Mouse (Mus musculus) embryonic facial prominence, embryonic 15.5 days (tissue): ENCODE results near the gene F2. TPM values are rescaled to one million over a fixed set of nuclear protein-coding genes. Genes with fewer than 3 reads are reported as not detected.

Experiments used
- ATAC-seq: fragments of 200-750 bp; cut with Nextera tagmentation; 2 replicates; pipeline ENCODE4 v1.8.0; 2017; ENCODE audit warnings: low read depth, moderate TSS enrichment; ENCODE audit not compliant: insufficient number of reproducible peaks, low FRiP score, low TSS enrichment
- H3K27ac ChIP-seq: fragments of 300-500 bp; sonication (generic); replicated peaks from 2 replicates; pipeline ENCODE4 v1.5.1; 2015; ENCODE audit warnings: mild to moderate bottlenecking, inconsistent platforms
- H3K27me3 ChIP-seq: fragments of 300-500 bp; sonication (generic); 2 replicates; pipeline ENCODE4 v1.6.1; 2015; ENCODE audit warnings: inconsistent platforms
- H3K36me3 ChIP-seq: fragments of 300-500 bp; sonication (generic); 2 replicates; pipeline ENCODE4 v1.6.1; 2015; ENCODE audit warnings: mild to moderate bottlenecking, inconsistent platforms
- H3K4me1 ChIP-seq: fragments of 300-500 bp; sonication (generic); 2 replicates; pipeline ENCODE4 v1.6.1; 2015; ENCODE audit warnings: inconsistent platforms
- H3K4me2 ChIP-seq: fragments of 300-500 bp; sonication (generic); replicated peaks from 2 replicates; pipeline ENCODE4 v1.6.1; 2015; ENCODE audit warnings: mild to moderate bottlenecking, inconsistent platforms
- H3K4me3 ChIP-seq: fragments of 300-500 bp; sonication (generic); replicated peaks from 2 replicates; pipeline ENCODE4 v1.5.1; 2015; ENCODE audit warnings: mild to moderate bottlenecking, inconsistent platforms
- H3K9ac ChIP-seq: fragments of 300-500 bp; sonication (generic); 2 replicates; pipeline ENCODE4 v1.6.1; 2015; ENCODE audit warnings: inconsistent platforms
- H3K9me3 ChIP-seq: fragments of 300-500 bp; sonication (generic); replicated peaks from 2 replicates; pipeline ENCODE4 v1.6.1; 2016; ENCODE audit warnings: inconsistent platforms
- WGBS: fragments of 180-500 bp; shearing (Covaris S2); methylation state at CpG from one replicate; pipeline ENCODE4 v1.1.7; 2015; 5-methylcytosine and 5-hydroxymethylcytosine counted together
- polyA plus RNA-seq: library from polyadenylated mRNA; unstranded; fragments of >200 nt; fragmentation: Nextera tagmentation; extraction: Ambion mirVana; gene quantifications from 2 replicates; pipeline ENCODE4 v1.2.1, GENCODE M21; 2015

F2 gene
- polyA plus RNA-seq, 1 experiment from 2014 or later, result 1.0 TPM

DNA sequence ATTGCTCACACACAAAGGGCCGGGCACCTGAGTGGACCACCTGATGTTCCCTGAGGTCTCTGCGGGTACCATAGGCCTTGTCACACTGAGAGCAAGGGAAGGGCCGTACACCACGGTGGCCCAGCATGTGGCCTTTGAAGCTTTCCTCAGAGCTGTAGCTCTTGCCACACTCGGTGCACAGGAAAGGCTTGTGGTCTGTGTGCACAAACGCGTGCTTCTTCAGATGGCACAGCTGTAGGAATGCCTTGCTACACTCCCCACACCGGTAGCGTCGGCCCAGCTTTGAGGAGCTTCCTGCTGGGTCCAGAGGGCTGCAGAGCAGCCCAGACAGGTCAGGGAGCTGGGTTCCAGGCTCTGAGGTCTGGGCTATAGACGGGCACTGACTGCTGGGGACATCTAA is 9.6 kb upstream of the F2 start:
- H3K9ac ChIP-seq, result no peak overlapping the region
- no peak for ATAC-seq
- no peak overlapping the region for H3K27ac ChIP-seq
- no peak overlapping the region for H3K4me2 ChIP-seq
- no peak overlapping the region for H3K4me3 ChIP-seq
- H3K9me3 ChIP-seq, result no peaks in the 10 kb centered on the region
- no peaks in the 10 kb centered on the region for H3K27me3 ChIP-seq
- H3K36me3 ChIP-seq, result peaks cover 61% of the 10 kb centered on the region
- peaks cover 14% of the 10 kb centered on the region for H3K4me1 ChIP-seq
- 94% methylated on average over 11 of the region's 11 CpGs for WGBS

DNA sequence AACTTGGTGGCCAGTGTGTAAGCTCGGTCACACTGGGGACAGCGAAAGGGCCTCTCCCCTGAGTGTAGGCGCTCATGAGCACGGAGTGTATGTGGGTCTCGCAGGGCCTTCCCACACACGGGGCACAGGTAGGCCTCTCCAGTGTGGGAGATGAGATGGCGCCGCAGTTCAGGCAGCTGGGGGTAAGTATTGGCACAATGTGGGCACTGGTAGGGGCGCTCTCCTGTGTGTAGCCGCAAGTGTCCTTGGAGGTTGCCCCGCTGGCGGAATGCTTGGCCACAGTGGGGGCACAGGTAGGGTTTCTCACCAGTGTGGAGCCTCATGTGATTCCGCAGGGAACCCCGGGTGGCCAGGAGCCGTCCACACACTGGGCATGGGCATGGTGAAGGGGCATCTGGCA is 9.1 kb upstream of the F2 start:
- Histone ChIP-seq H3K4me1 (peaks cover 11% of the 10 kb centered on the region), H3K4me3 (no peak overlapping the region), H3K4me2 (no peak overlapping the region), H3K27ac (no peak overlapping the region), H3K36me3 (peaks cover 61% of the 10 kb centered on the region), H3K9ac (no peak overlapping the region), H3K9me3 (no peaks in the 10 kb centered on the region), H3K27me3 (no peaks in the 10 kb centered on the region)
- no peak for ATAC-seq
- WGBS, result 96% methylated on average over 15 of the region's 15 CpGs

DNA sequence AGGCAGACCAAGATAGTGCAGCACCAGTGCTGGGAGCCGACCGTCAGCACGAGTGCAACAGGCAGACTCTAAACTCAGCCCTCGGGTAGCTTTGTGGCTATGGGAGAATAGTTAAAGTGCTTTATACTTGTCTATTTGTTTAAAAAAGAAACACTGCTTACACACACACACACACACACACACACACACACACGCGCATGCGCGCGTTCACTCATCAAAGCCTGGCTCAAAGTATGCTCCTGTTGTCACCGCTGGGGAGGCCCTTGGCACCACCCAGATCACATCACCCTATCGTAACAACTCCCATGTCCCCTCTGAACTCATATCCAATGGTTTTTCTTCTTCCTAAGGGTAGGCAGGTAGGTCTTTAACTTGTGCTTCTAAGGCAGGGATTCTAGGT is 7.8 kb upstream of the F2 start:
- H3K4me1 ChIP-seq, result peaks cover 10% of the 10 kb centered on the region
- no peak overlapping the region for H3K4me2 ChIP-seq
- ATAC-seq, result no peak
- no peak overlapping the region for H3K27ac ChIP-seq
- H3K36me3 ChIP-seq, result peaks cover 61% of the 10 kb centered on the region
- H3K27me3 ChIP-seq, result no peaks in the 10 kb centered on the region
- WGBS, result 93% methylated on average over 11 of the region's 11 CpGs
- H3K4me3 ChIP-seq, result no peak overlapping the region
- H3K9me3 ChIP-seq, result no peaks in the 10 kb centered on the region
- no peak overlapping the region for H3K9ac ChIP-seq

DNA sequence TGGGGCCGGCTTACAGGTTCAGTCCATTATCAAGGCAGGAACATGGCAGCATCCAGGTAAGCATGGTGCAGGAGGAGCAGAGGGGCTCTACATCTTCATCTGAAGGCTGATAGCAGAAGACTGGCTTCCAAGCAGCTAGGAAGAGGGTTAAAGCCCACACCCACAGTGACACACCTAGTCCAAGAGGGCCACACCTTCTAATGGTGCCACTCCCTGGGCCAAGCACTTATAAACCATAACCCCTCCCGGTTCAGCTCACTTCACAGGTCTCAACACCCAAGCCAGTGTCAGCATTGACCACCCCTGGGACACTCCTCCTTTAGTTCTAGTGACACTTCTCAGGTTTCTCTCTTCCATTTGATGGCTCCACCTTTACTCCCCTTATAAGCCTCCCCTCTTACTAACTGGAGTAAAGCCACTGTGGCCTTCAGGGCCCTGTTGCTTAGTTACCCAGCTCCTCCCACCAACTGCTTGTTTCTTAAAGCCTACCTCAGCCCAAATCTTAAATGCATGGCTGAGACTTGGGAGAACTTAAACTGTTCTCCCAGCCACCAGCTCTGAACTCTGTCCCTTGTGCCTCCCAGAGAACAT is 6.7 kb upstream of the F2 start:
- no peaks in the 10 kb centered on the region for H3K27me3 ChIP-seq
- no peak overlapping the region for H3K4me3 ChIP-seq
- no peaks in the 10 kb centered on the region for H3K4me1 ChIP-seq
- no peak overlapping the region for H3K27ac ChIP-seq
- WGBS, result 87% methylated on average over 2 of the region's 2 CpGs
- no peak overlapping the region for H3K4me2 ChIP-seq
- H3K36me3 ChIP-seq, result peaks cover 58% of the 10 kb centered on the region
- no peak overlapping the region for H3K9ac ChIP-seq
- no peak for ATAC-seq
- H3K9me3 ChIP-seq, result no peaks in the 10 kb centered on the region

DNA sequence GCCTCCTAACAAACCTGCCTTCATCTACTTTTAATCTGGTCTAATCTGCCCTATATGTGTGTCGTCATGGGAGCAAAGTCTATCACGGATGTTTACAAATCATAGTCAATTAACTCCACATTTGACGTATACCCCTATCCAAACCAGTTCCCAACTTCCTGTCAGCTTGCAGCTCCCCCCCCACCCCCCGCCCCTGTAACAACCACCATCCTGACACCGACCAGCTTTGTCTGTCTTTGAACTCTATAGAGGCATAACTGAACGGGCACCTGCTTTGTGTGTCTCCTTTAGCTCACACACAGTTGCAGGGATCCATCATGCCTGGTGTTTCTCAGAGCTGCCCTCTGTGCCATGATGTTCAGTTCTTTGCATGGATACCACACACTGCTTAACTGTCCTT is 2.7 kb upstream of the F2 start:
- H3K27ac ChIP-seq, result no peak overlapping the region

DNA sequence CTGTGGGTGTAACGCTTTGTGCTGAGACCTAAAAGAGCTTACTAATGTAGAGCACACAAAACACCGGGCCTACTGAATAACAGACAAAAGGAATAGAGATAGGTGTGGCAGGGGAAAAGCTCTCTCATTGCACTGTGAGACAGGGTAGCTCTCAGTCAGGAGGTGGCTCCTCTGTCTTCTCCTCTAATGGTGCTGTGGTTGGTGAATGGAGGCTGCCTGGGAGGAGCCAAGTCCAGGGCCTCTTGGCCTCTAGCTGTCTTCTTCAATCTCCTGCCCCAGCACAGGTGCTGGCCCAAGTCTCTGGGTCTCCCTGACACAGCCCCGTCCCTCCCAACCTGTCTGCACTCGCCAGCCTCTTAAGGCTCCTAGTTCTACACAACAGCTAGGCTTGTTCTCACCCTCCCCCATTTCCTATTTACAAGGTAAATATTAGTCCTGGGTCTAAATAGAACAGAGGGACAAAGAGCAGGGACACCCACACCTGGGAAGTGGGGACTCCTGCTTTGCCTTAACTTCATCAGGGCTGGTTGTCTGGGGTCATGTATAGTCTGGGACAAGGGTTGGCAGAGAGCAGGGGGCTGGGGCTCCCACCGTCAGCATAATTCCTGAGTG is 619 bp upstream of the F2 start:
- ATAC-seq, result no peak
- Histone ChIP-seq H3K36me3 (0 out of 2 replicates have a peak, but pooled peaks cover under 1% of the 10 kb centered on the region), H3K27me3 (no peaks in the 10 kb centered on the region), H3K4me3 (no peak overlapping the region), H3K9me3 (no peaks in the 10 kb centered on the region), H3K27ac (no peak overlapping the region), H3K4me2 (no peak overlapping the region), H3K4me1 (no peaks in the 10 kb centered on the region), H3K9ac (no peak overlapping the region)
- WGBS, result 73% methylated on average over 5 of the region's 5 CpGs

More for the DNA sequence above, 2.7 kb upstream of the F2 start:
- 63% methylated on average over 6 of the region's 6 CpGs for WGBS
- ATAC-seq, result no peak
- H3K4me1 ChIP-seq, result no peaks in the 10 kb centered on the region
- H3K4me2 ChIP-seq, result no peak overlapping the region
- H3K9me3 ChIP-seq, result no peaks in the 10 kb centered on the region
- no peaks in the 10 kb centered on the region for H3K27me3 ChIP-seq
- peaks cover 18% of the 10 kb centered on the region for H3K36me3 ChIP-seq
- no peak overlapping the region for H3K9ac ChIP-seq
- H3K4me3 ChIP-seq, result no peak overlapping the region

DNA sequence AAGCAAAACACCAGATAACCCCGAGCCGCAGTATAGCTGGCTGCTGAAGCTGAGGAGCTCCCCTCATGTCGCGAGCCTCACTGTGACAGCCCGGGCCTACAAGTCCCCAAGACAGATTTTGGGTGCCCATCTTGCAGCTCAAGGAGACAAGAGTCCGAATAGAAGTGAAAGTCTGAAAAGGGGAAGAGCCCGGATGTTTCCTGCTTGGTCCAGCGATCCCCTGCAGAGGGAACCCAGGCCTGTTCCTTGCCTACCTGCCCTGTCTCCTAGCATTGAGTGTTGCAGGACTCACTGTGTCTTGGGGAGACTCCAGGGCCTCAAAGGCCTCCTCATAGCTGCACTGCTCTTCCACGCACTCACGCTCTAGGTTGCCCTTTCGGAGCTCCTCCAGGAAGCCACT is 728 bp downstream of the F2 start:
- no peak for ATAC-seq
- no peak overlapping the region for H3K4me2 ChIP-seq
- H3K4me3 ChIP-seq, result no peak overlapping the region
- no peaks in the 10 kb centered on the region for H3K27me3 ChIP-seq
- WGBS, result 88% methylated on average over 11 of the region's 11 CpGs
- H3K4me1 ChIP-seq, result no peaks in the 10 kb centered on the region
- H3K9me3 ChIP-seq, result no peaks in the 10 kb centered on the region
- H3K27ac ChIP-seq, result no peak overlapping the region
- H3K9ac ChIP-seq, result no peak overlapping the region
- no peaks in the 10 kb centered on the region for H3K36me3 ChIP-seq

DNA sequence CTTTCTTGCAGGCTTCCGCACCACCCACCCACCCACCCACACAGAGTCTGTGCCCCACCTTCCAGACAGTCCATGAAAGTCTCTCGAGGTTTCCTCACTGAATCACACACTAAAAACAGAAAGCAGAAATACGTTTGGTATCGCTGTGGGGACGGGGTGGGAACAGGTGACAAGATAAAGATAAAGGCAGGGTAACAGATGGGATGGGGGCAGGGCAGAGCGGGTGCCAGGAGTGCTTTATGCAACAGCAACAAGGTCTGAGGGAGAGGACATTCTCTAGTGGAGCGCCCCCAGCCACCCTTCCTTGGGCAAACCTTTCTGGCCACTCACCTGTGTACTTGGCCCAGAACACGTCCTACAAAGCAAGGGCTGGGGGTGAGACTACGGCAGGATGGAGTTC is 1.4 kb downstream of the F2 start:
- ATAC-seq, result no peak; the same call in 1 of the 2 replicates
- 79% methylated on average over 9 of the region's 9 CpGs for WGBS

DNA sequence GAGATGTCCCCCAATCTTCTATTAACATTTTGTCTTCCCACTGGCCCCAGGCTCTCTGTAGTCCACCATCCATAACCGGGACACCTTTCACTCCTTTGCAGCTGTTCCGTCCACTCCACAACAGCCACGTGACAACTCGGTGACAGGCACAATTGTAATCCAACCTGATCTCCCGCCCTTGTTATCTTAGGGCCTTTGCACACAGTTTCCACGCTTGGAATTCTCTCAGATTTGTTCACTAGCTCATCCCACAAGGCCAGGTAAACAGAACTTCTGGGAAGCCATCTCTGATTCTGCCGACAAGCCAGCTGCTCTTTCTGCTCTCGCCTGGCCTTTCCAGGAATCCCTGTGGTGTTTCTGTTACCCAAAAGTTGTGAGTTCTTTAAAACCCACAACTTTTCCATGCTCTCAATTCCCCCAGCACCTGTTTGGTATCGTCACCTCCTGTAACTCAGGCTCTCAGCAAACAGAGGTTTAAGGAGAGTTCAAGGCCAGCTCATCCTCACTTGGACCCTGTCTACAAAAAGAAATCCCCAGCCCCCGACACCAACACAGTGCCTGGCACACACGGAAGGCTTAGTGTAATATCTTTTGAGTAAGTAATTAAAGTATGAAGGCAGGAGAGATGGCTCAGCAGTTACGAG is 2.8 kb downstream of the F2 start:
- ATAC-seq, result no peak
- Histone ChIP-seq H3K27me3 (no peaks in the 10 kb centered on the region), H3K4me1 (no peaks in the 10 kb centered on the region), H3K36me3 (no peaks in the 10 kb centered on the region), H3K9ac (no peak overlapping the region), H3K4me3 (no peak overlapping the region), H3K4me2 (no peak overlapping the region), H3K9me3 (no peaks in the 10 kb centered on the region), H3K27ac (no peak overlapping the region; the same call in 1 of the 2 replicates)
- 70% methylated on average over 12 of the region's 12 CpGs for WGBS

More for the DNA sequence above, 1.4 kb downstream of the F2 start:
- Histone ChIP-seq H3K27me3 (no peaks in the 10 kb centered on the region), H3K9ac (no peak overlapping the region), H3K36me3 (no peaks in the 10 kb centered on the region), H3K4me3 (no peak overlapping the region), H3K9me3 (no peaks in the 10 kb centered on the region), H3K4me2 (no peak overlapping the region), H3K4me1 (no peaks in the 10 kb centered on the region), H3K27ac (no peak overlapping the region)

DNA sequence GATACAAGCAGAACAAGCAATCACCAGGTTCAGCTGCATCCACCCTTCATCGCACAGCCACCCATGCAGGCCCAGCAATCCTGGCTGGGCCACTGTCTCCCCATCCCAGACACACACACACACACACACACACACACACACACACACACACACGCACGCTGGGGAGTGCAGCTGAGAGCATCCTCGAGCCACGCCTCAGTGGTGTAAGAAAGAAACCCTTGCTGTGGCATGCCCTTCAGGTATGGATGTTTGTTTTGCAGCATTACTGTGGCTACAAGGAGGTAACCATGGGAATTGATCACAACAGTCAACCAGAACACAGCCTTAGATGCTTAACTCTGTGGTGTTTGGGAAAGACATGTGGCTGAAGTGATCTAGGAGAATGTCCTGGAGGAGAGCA is 3.9 kb downstream of the F2 start:
- WGBS, result 57% methylated on average over 5 of the region's 5 CpGs
- no peaks in the 10 kb centered on the region for H3K36me3 ChIP-seq
- no peak overlapping the region for H3K9ac ChIP-seq
- no peaks in the 10 kb centered on the region for H3K9me3 ChIP-seq
- ATAC-seq, result no peak
- no peaks in the 10 kb centered on the region for H3K4me1 ChIP-seq
- H3K4me3 ChIP-seq, result no peak overlapping the region
- no peaks in the 10 kb centered on the region for H3K27me3 ChIP-seq
- H3K4me2 ChIP-seq, result no peak overlapping the region
- H3K27ac ChIP-seq, result no peak overlapping the region

DNA sequence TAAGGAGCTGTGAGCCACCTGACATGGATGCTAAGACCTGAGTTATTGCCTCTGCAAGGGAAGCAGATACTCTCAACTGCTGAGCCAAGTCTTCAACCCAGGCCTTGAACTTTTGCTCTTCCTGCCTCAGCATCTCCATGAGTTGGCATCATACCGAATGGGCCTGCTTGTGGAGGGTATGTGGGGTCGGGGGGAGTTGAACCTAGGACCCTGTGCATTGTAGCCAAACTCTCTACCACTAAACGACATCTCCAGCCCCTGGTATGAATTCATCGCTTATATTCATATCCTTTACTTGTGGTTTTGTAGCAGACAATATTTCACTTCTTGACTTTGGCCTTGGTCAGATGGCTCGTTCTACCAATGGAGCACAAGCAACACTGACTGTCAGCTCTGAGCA is 4.4 kb downstream of the F2 start:
- WGBS, result 75% methylated on average over 5 of the region's 5 CpGs
- H3K4me1 ChIP-seq, result no peaks in the 10 kb centered on the region
- H3K4me2 ChIP-seq, result no peak overlapping the region
- H3K9ac ChIP-seq, result no peak overlapping the region
- no peak overlapping the region for H3K4me3 ChIP-seq
- no peaks in the 10 kb centered on the region for H3K27me3 ChIP-seq
- H3K9me3 ChIP-seq, result no peaks in the 10 kb centered on the region
- H3K36me3 ChIP-seq, result no peaks in the 10 kb centered on the region
- no peak for ATAC-seq
- H3K27ac ChIP-seq, result no peak overlapping the region

DNA sequence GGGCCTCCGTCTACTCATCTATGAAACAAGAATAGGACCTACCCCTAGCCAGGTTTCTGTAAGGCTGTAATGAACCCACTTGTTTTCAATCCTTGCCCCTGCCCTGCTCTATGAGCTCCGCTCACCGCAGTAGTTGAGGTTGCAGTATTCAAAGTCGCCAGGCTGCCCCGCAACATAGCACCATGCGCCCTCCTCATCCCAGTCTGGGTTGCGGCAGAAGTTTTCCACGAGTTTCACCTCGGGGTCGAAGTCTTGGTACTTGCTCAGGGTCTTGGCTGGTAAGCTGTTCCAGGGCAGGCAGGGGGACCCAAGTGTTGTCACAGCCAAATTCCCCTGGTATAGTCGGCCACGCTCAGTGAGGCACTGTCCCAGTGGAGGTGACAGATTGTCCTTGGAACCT is 5.8 kb downstream of the F2 start:
- Histone ChIP-seq H3K27me3 (no peaks in the 10 kb centered on the region), H3K4me2 (no peak overlapping the region), H3K27ac (no peak overlapping the region), H3K4me1 (no peaks in the 10 kb centered on the region), H3K4me3 (no peak overlapping the region), H3K36me3 (no peaks in the 10 kb centered on the region), H3K9me3 (no peaks in the 10 kb centered on the region), H3K9ac (no peak overlapping the region)
- WGBS, result 92% methylated on average over 12 of the region's 12 CpGs
- ATAC-seq, result no peak
